Mouse (Mus musculus): ENCODE measurements around the gene Arid5b. TPM values are rescaled to one million over a fixed set of nuclear protein-coding genes. Genes with fewer than 3 reads are reported as not detected.

Gene Arid5b
- total RNA-seq, 2 experiments from 2014 or later, result 8.3 to 16.9 TPM

- H3K4me3 ChIP-seq, result no peak overlapping the region
- intact Hi-C loops (cut with DNase I), result no loop called here
- DNase-seq, result no peak
These were observed 164.9 kb downstream of the Arid5b start for GRCm38 (mm10) chr10:68113645-68114044.

DNA sequence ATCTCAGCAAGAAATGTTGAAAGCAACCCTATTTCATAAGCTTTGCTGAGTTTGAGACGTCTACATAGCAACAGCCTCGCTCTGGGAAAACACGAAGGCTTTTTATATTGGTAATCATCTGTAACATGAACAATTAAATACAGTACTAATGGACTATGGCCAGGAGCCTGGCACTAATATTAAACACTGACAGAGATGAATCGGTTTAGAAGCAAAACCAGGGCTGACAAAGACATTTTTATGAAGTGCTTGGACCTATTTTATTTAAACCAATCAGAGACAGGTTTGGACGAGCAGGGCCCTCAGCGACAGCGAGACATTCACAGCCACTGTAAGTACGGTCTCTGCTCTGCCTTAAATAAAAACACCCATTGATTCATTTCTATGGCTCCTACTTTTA lies 165.6 kb downstream of the Arid5b start:
- intact Hi-C loops (cut with DNase I), result no loop called here
- Histone ChIP-seq H3K27ac (peak overlapping the region; percentile 48), H3K4me3 (no peak overlapping the region)
- TF ChIP-seq CTCF (IDR thresholded peaks at IDR 0.05), result no peak
- no peak for DNase-seq

More at GRCm38 (mm10) chr10:68113645-68114044, 164.9 kb downstream of the Arid5b start:
- TF ChIP-seq CTCF (IDR thresholded peaks at IDR 0.05), result no peak
- peak overlapping the region; percentile 48; the same call in 1 of the 2 replicates for H3K27ac ChIP-seq

DNA sequence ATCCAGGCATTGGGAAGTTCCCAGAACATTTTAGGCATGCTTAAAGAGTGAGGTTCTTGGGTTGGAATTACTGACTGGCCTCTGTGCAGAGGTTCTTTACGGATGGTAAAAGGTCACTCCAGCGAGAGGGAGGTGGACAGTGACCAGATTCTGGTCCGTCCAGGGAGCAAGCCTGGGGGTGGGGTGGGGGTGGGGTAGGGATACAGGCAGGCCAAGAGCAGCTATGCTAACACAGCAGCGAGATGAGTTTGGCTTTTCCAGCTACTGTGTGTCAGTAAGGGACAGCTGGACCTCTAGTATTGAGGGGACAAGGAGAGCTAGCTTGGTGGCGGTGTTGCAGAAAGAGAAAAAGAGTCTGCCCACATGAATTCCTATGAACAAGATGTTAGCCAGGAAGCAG lies 167.9 kb downstream of the Arid5b start:
- peak overlapping the region; percentile 85 for H3K27ac ChIP-seq
- intact Hi-C loops (cut with DNase I), result no loop called here
- no peak for TF ChIP-seq CTCF (IDR thresholded peaks at IDR 0.05)
- DNase-seq, result no peak
- no peak overlapping the region for H3K4me3 ChIP-seq

GRCm38 (mm10) chr10:68110182-68110581 lies 168.4 kb downstream of the Arid5b start:
- H3K27ac ChIP-seq, result peak overlapping the region; percentile 85
- intact Hi-C loops (cut with DNase I), result no loop called here

DNA sequence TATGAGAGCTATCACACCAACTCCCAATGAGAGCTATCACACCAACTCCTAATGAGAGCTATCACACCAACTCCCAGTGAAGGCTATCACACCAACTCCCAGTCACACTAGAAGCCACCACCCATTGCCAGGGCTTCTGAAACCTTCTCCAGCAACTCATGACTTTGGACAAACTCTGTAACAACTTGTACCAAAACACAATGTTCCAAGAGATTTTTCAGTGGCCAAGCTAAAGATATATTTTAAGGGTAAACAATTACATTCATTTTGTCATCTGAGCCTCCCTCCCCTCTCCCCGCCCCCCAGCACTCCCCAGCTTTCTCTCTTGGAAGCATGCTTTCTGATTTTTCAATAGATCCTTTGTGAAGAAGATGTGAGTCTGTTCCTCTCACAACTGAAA lies 168.9 kb downstream of the Arid5b start:
- no peak for TF ChIP-seq CTCF (IDR thresholded peaks at IDR 0.05)

More at GRCm38 (mm10) chr10:68110182-68110581, 168.4 kb downstream of the Arid5b start:
- TF ChIP-seq CTCF (IDR thresholded peaks at IDR 0.05), result no peak
- H3K4me3 ChIP-seq, result no peak overlapping the region
- DNase-seq, result no peak

DNA sequence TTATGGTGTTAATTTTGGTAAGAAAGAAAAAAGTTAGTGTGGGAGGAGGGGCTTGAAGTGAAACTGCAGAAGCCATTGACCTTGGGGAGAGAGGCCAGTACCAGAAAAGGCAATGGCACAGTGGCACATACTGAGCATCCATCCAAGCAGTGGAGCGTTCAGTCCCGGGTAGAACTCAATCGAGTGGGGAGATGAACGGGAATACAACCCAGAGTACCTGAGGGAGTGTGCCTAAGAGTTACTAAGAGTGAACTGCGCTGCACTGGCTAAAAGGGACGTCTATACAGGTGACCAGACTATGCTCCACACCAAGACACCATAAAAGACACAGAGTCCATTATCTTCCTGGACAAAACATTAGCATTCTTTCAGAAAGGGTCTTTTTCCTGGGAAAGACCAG lies 170.8 kb downstream of the Arid5b start:
- TF ChIP-seq CTCF (IDR thresholded peaks at IDR 0.05), result no peak
- peak overlapping the region; percentile 85 for H3K27ac ChIP-seq
- no peak for DNase-seq
- no peak overlapping the region for H3K4me3 ChIP-seq
- intact Hi-C loops (cut with DNase I), result no loop called here

More for the DNA sequence above, 168.9 kb downstream of the Arid5b start:
- intact Hi-C loops (cut with DNase I), result no loop called here
- DNase-seq, result no peak
- H3K4me3 ChIP-seq, result no peak overlapping the region
- peak overlapping the region; percentile 85 for H3K27ac ChIP-seq

DNA sequence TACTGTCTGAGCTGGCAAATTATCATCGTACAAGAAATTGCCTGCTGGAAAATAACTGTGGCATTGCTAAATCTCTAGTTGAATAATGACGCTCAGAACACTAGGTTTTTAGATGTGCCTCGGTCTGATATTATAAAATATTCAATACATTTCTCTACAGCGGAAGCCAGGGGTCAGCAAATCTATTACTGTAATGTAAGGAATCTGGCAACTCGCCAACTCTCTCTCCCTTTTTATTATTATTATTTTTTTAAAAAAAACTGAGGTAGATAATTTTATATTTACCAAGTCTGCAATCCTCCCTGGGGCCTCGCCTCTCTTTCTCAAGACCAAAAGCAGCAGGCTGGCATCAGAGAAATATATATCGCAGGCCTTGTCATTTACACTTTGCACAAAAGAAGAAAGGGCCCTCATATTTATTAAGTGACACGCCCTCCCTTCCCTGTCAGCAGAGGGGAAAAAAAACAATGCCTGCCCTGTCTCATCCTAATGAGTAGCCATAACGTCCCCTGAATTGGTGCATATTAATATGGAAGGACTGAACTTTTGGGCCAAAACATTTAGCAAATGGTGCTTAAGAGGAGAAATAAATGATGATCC lies 172.1 kb downstream of the Arid5b start:
- no peak for TF ChIP-seq CTCF (IDR thresholded peaks at IDR 0.05)
- Histone ChIP-seq H3K27ac (peak overlapping the region; percentile 85), H3K4me3 (no peak overlapping the region)
- no peak for DNase-seq
- intact Hi-C loops (cut with DNase I), result no loop called here

GRCm38 (mm10) chr10:68104881-68105781 lies 173.4 kb downstream of the Arid5b start:
- no peak for TF ChIP-seq CTCF (IDR thresholded peaks at IDR 0.05)
- no peak for DNase-seq
- intact Hi-C loops (cut with DNase I), result loop anchor here (2.0 kb wide), 1 partner anchor 30 kb away; no protein-coding TSS in a partner anchor
- Histone ChIP-seq H3K27ac (peak overlapping the region; percentile 85), H3K4me3 (peak overlapping the region; percentile 36)

DNA sequence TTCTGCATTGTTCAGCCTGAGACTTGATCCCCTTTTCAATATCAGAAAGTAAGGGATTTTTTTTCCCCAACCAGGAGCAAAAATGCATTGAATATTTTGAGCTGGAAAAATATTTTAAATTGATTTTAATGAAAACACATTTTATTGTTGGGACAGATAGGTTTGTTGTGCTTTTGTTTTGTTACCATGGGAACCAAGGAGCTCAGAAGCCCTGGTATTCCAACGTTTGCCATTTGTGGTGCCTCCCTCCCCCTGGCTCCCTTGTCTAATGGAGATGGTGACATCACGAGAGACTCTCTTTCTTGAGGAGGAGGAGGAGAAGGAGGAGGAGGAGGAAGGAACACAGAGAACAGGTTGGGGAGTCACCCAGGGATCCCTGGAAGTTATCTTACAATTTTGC lies 174.1 kb downstream of the Arid5b start:
- no peak for TF ChIP-seq CTCF (IDR thresholded peaks at IDR 0.05)
- intact Hi-C loops (cut with DNase I), result loop anchor here (2.0 kb wide), 1 partner anchor 30 kb away; no protein-coding TSS in a partner anchor
- peak overlapping the region; percentile 20; the same call in 1 of the 2 replicates for H3K4me3 ChIP-seq

DNA sequence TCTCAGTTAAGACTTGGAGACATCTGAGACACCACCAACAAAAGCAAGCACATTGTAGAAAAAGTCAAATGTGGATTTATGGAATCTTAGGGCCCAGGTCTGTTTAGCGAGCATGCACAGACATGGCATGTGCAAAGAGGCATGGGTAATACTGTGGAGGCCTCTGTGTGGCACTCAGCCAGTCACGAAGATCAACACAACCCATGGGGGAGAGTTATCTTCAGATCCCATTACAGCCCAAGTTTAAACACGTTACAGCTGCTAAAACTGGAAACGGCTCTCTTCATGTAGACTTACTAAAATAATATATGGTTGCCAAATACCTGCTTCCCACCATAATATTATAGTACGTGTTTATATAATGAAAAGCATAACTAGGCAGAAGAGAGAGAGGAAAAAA lies 174.6 kb downstream of the Arid5b start:
- TF ChIP-seq CTCF (IDR thresholded peaks at IDR 0.05), result no peak

More for the DNA sequence above, 174.1 kb downstream of the Arid5b start:
- H3K27ac ChIP-seq, result peak overlapping the region; percentile 85
- DNase-seq, result no peak

DNA sequence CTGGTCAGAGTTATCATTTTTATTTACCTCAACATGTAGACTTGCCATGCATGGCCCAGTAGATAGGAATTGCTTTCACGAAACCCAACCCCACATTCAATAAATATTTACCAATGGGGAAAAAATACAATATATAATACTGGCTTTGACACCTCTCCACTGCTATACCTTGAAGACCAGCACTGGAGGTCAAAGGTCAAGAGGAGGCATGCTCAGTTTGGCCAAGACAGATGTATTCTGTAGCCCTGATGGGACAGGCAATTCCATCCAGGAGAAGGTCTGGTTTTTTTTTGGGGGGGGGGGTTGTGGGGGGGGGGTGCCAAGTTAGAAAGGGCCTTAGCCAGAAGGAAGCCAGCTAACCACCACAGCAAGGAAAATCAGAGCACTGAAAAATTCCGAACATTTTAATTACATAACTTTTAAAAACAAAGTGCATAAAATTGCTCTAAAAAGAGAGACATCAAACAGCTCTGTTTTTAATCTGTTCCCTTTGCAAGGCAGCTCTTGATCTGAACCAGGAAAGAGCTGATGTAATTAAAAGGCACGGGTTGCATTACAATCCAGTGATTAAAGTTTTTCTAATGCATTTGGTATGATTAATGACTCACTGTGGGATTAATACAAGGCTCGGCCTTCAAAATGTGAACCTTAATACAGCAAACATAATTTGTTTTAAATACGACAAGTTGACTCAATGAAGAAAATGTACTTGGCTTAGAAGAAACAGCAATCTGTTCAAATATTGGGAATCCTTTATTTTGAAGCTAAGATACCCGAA lies 175.3 kb downstream of the Arid5b start:
- no peak for TF ChIP-seq CTCF (IDR thresholded peaks at IDR 0.05)
- intact Hi-C loops (cut with DNase I), result no loop called here
- H3K27ac ChIP-seq, result peak overlapping the region; percentile 85
- no peak overlapping the region for H3K4me3 ChIP-seq
- DNase-seq, result no peak

More for the DNA sequence above, 174.6 kb downstream of the Arid5b start:
- H3K4me3 ChIP-seq, result no peak overlapping the region; the same call in none of the 2 replicates
- DNase-seq, result peak; percentile 69
- peak overlapping the region; percentile 85 for H3K27ac ChIP-seq
- intact Hi-C loops (cut with DNase I), result loop anchor here (2.0 kb wide), 1 partner anchor 31 kb away; no protein-coding TSS in a partner anchor

GRCm38 (mm10) chr10:68102566-68102965 lies 176.0 kb downstream of the Arid5b start:
- peak overlapping the region; percentile 85 for H3K27ac ChIP-seq
- H3K4me3 ChIP-seq, result no peak overlapping the region
- peak; percentile 81 for DNase-seq
- intact Hi-C loops (cut with DNase I), result no loop called here
- no peak for TF ChIP-seq CTCF (IDR thresholded peaks at IDR 0.05)

Measured in gastrocnemius, adult 2 months (tissue).